Mouse (Mus musculus): ENCODE results near the gene Olfr545. TPM values are rescaled to one million over a fixed set of nuclear protein-coding genes. Genes with fewer than 3 reads are reported as not detected.
A peak's percentile ranks its signal among the peaks of the same experiment; 100 is the strongest.

Olfr545 gene
- polyA plus RNA-seq (2012; rRNA removed): not detected in 2 replicates

GRCm38 (mm10) chr7:102499473-102499872, at the start of gene Olfr545:
Gene Olfr545, minus strand, starts transcription at chr7:102499573.
- no peak for DNase-seq
- Histone ChIP-seq H3K4me1 (ENCODE audit: control insufficient read depth, insufficient read depth, low read length) (peaks cover 2% of the 10 kb centered on the region; the same call in 1 of the 2 replicates), H3K27ac (ENCODE audit: insufficient read depth, low read length) (no peak within 1 kb of the TSS), H3K27me3 (ENCODE audit: control insufficient read depth, insufficient read depth, low read length) (no peaks in the 10 kb centered on the region), H3K4me3 (replicated peaks; ENCODE audit: insufficient read depth, low read depth, low read length) (no peak within 1 kb of the TSS)
- 85% methylated on average over 3 of the region's 3 CpGs for WGBS
- TF ChIP-seq POLR2A (IDR thresholded peaks at IDR 0.05; ENCODE audit: borderline replicate concordance, insufficient read depth, low read length): no peak
- TF ChIP-seq CTCF (IDR thresholded peaks at IDR 0.05; ENCODE audit: borderline replicate concordance, insufficient read depth, low read depth, low read length): no peak

GRCm38 (mm10) chr7:102541251-102541650, 41.9 kb upstream of the Olfr545 start:
- Histone ChIP-seq H3K27ac (ENCODE audit: insufficient read depth, low read length) (no peak overlapping the region), H3K27me3 (ENCODE audit: control insufficient read depth, insufficient read depth, low read length) (no peaks in the 10 kb centered on the region), H3K4me3 (replicated peaks; ENCODE audit: insufficient read depth, low read depth, low read length) (no peak overlapping the region), H3K4me1 (ENCODE audit: control insufficient read depth, insufficient read depth, low read length) (no peaks in the 10 kb centered on the region)
- WGBS: 67% methylated on average over 3 of the region's 3 CpGs
- TF ChIP-seq POLR2A (IDR thresholded peaks at IDR 0.05; ENCODE audit: borderline replicate concordance, insufficient read depth, low read length): no peak
- TF ChIP-seq CTCF (IDR thresholded peaks at IDR 0.05; ENCODE audit: borderline replicate concordance, insufficient read depth, low read depth, low read length): no peak
- DNase-seq: no peak

- no peak for DNase-seq
- no peak for TF ChIP-seq CTCF (IDR thresholded peaks at IDR 0.05; ENCODE audit: borderline replicate concordance, insufficient read depth, low read depth, low read length)
- no peak for TF ChIP-seq POLR2A (IDR thresholded peaks at IDR 0.05; ENCODE audit: borderline replicate concordance, insufficient read depth, low read length)
- Histone ChIP-seq H3K27me3 (ENCODE audit: control insufficient read depth, insufficient read depth, low read length) (no peaks in the 10 kb centered on the region), H3K4me3 (replicated peaks; ENCODE audit: insufficient read depth, low read depth, low read length) (no peak within 1 kb of the TSS), H3K27ac (ENCODE audit: insufficient read depth, low read length) (no peak within 1 kb of the TSS), H3K4me1 (ENCODE audit: control insufficient read depth, insufficient read depth, low read length) (no peaks in the 10 kb centered on the region)
- WGBS: 76% methylated on average over 2 of the region's 2 CpGs
Measured at GRCm38 (mm10) chr7:102540596-102540995, 41.2 kb upstream of the Olfr545 start, which contains the start of gene Olfr548-ps1. Gene Olfr548-ps1, plus strand, starts transcription at chr7:102540896.

DNA sequence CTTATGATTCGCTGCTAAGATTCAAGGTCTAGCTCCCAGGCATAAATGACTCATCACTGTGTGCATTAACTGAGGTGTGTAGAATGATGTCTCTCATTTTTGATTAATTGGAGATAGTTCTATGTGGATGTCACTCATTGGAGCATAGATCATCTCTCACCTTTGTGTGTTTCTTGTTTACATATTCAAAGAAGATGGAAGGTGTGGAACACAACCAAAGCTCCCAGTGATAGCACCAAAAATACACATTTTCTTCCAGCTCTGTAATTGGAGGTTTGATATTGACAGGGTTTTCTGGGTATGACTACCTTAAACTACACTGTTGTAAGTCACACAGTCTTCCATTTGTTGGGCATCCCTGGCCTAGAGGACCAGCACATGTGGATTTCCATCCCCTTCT, 35.1 kb upstream of the Olfr545 start, which contains the start of gene Olfr547:
Gene Olfr547, plus strand, starts transcription at position 301 of the 400 bp plus-strand sequence.
- no peak for TF ChIP-seq POLR2A (IDR thresholded peaks at IDR 0.05; ENCODE audit: borderline replicate concordance, insufficient read depth, low read length)
- no peak for TF ChIP-seq CTCF (IDR thresholded peaks at IDR 0.05; ENCODE audit: borderline replicate concordance, insufficient read depth, low read depth, low read length)
- no peak for DNase-seq
- H3K27me3 ChIP-seq (ENCODE audit: control insufficient read depth, insufficient read depth, low read length): no peaks in the 10 kb centered on the region; the same call in 1 of the 2 replicates
- no peak within 1 kb of the TSS for H3K27ac ChIP-seq (ENCODE audit: insufficient read depth, low read length)
- 75% methylated on average over 1 of the region's 1 CpGs for whole genome bisulfite sequencing
- H3K4me1 ChIP-seq (ENCODE audit: control insufficient read depth, insufficient read depth, low read length): no peaks in the 10 kb centered on the region
- no peak within 1 kb of the TSS for H3K4me3 ChIP-seq (replicated peaks; ENCODE audit: insufficient read depth, low read depth, low read length)

- Histone ChIP-seq H3K27ac (ENCODE audit: insufficient read depth, low read length) (no peak overlapping the region), H3K4me3 (replicated peaks; ENCODE audit: insufficient read depth, low read depth, low read length) (no peak overlapping the region), H3K27me3 (ENCODE audit: control insufficient read depth, insufficient read depth, low read length) (no peaks in the 10 kb centered on the region; the same call in 1 of the 2 replicates), H3K4me1 (ENCODE audit: control insufficient read depth, insufficient read depth, low read length) (no peaks in the 10 kb centered on the region)
- WGBS: 88% methylated on average over 1 of the region's 1 CpGs
- TF ChIP-seq POLR2A (IDR thresholded peaks at IDR 0.05; ENCODE audit: borderline replicate concordance, insufficient read depth, low read length) (no peak), CTCF (IDR thresholded peaks at IDR 0.05; ENCODE audit: borderline replicate concordance, insufficient read depth, low read depth, low read length) (no peak)
- DNase-seq: no peak
Measured at GRCm38 (mm10) chr7:102529052-102529451, 29.7 kb upstream of the Olfr545 start.

- no peak overlapping the region for H3K27ac ChIP-seq (ENCODE audit: insufficient read depth, low read length)
- TF ChIP-seq CTCF (IDR thresholded peaks at IDR 0.05; ENCODE audit: borderline replicate concordance, insufficient read depth, low read depth, low read length) (no peak), POLR2A (IDR thresholded peaks at IDR 0.05; ENCODE audit: borderline replicate concordance, insufficient read depth, low read length) (no peak)
- no peaks in the 10 kb centered on the region for H3K27me3 ChIP-seq (ENCODE audit: control insufficient read depth, insufficient read depth, low read length)
- no peak overlapping the region for H3K4me3 ChIP-seq (replicated peaks; ENCODE audit: insufficient read depth, low read depth, low read length)
- 6% methylated on average over 2 of the region's 2 CpGs for WGBS
- peak in 1 of 2 experiments; percentile 34 for DNase-seq
- H3K4me1 ChIP-seq (ENCODE audit: control insufficient read depth, insufficient read depth, low read length): peaks cover 4% of the 10 kb centered on the region; the same call in 1 of the 2 replicates
Measured at GRCm38 (mm10) chr7:102517051-102517335, 17.6 kb upstream of the Olfr545 start.

GRCm38 (mm10) chr7:102516261-102517050, 17.1 kb upstream of the Olfr545 start:
- H3K27ac ChIP-seq (ENCODE audit: insufficient read depth, low read length): no peak overlapping the region
- H3K4me3 ChIP-seq (replicated peaks; ENCODE audit: insufficient read depth, low read depth, low read length): no peak overlapping the region
- H3K27me3 ChIP-seq (ENCODE audit: control insufficient read depth, insufficient read depth, low read length): no peaks in the 10 kb centered on the region
- peaks cover 4% of the 10 kb centered on the region; the same call in 1 of the 2 replicates for H3K4me1 ChIP-seq (ENCODE audit: control insufficient read depth, insufficient read depth, low read length)
- 11% methylated on average over 10 of the region's 10 CpGs for WGBS
- TF ChIP-seq POLR2A (IDR thresholded peaks at IDR 0.05; ENCODE audit: borderline replicate concordance, insufficient read depth, low read length) (no peak), CTCF (IDR thresholded peaks at IDR 0.05; ENCODE audit: borderline replicate concordance, insufficient read depth, low read depth, low read length) (no peak)
- peak; percentile 50 to 62 for DNase-seq

GRCm38 (mm10) chr7:102514144-102514543, 14.8 kb upstream of the Olfr545 start:
- 85% methylated on average over 4 of the region's 4 CpGs for WGBS

More at GRCm38 (mm10) chr7:102514144-102514543, 14.8 kb upstream of the Olfr545 start:
- no peak for DNase-seq
- Histone ChIP-seq H3K27me3 (ENCODE audit: control insufficient read depth, insufficient read depth, low read length) (no peaks in the 10 kb centered on the region), H3K27ac (ENCODE audit: insufficient read depth, low read length) (no peak overlapping the region), H3K4me3 (replicated peaks; ENCODE audit: insufficient read depth, low read depth, low read length) (no peak overlapping the region), H3K4me1 (ENCODE audit: control insufficient read depth, insufficient read depth, low read length) (peaks cover 4% of the 10 kb centered on the region; the same call in 1 of the 2 replicates)
- no peak for TF ChIP-seq POLR2A (IDR thresholded peaks at IDR 0.05; ENCODE audit: borderline replicate concordance, insufficient read depth, low read length)
- TF ChIP-seq CTCF (IDR thresholded peaks at IDR 0.05; ENCODE audit: borderline replicate concordance, insufficient read depth, low read depth, low read length): no peak
